Mouse (Mus musculus): ENCODE measurements at regions not wholly inside any gene's neighbourhood (a gene's known extent, or its start where the extent isn't known, plus 50 kb on each side); places are given as distances from the start of the nearest gene placed in this dataset.

DNA sequence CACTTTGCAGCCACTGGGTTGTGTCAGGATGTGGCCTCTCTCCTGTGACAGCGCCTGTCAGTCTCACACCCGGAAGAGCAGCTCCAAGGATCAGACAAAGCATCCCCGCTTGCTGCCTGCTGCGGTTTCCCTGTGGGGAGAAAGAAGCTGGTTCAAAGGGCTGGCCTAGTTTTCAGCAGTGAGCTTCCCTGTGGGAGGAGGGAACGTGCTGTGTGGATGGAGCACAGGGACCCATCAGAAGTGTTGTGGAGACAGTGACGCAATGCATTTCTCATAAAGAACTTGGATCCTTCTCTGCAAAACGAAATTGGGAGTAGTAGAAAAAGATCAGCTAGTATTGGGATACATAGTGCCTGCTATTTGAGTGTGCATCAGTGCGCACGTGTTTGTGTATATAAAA is 1939.9 kb upstream of the Lrrc6 start:
- no peak for TF ChIP-seq POLR2A (IDR thresholded peaks at IDR 0.05; ENCODE audit: low read depth, low read length)
- TF ChIP-seq CTCF (conservative IDR thresholded peaks at IDR 0.05 in 1 of 2, IDR thresholded peaks at IDR 0.05 in 1 of 2; ENCODE audit: low read depth in 2 of 2, low read length in 2 of 2): no peak

Data from CH12.LX (cell line).